Mouse (Mus musculus) thymus, postnatal 36 days (tissue): Measurements from ENCODE around the gene Arl5b.

Source experiments
- DNase-seq, 2 experiments: peaks; one replicate each; pipeline ENCODE4 v3.0.0; 2022; ENCODE audit warnings: mixed read lengths in 2 of 2

The Arl5b gene

DNA sequence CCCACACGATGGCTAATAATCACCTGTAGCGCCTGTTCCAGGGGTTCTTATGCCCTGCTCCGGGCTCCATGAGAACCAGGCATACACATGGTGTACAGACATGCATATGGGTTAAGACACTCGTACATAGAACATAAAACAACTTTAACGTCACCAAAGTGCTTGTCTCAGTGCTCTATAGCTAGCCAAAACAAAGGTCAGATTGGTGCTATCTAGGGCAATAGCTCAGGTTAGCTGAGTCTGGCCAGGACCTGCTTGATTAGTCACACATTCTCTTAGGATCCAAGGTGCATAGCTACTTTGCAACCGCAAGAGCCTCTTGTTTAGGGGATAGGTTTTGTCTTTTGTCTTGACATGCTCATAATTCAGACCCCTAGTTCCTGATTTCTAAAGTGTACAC is 63.5 kb downstream of the Arl5b start:
- DNase-seq, result no peak

DNA sequence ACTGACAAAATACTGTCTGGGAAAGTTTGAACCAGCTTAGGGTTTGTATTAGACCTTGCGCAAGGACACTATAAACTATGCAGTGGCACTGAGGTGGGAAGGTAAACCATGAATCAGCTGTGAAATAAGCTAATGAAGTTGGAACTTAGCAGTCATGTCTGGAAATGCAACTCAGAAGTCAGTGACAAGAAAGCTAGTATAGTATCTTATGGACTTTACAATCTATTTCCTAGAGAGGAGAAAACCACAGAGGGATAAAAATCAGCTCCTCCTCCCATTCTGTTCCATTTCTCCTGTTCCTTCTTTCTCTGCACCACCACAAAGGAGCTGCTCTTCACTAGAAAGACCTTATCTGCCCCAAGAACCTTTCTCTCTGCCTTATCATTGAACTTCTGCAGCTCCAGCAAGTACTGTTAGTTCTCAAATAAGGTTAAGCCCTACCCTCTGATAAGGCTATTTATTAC is 72.1 kb downstream of the Arl5b start:
- DNase-seq, result no peak
